Mouse (Mus musculus): ENCODE results near the gene Teddm3.

DNA sequence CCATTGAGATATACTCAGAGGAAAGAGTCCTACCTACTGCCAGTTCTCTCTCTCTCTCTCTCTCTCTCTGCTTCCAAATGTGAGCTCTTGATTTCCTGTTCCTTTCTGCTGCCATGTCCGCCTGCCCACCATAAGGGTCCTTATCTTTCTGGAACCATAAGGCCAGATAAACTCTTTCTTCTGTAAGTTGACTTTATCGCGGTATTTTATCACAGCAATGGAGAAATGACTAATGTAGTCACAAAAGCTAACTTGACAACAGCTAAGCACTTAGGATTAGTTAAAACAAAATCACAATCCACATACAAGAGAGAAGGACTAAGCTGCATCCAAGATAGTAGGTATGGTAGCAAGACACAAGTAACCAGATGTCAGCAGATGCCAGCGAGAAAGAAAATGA, 43.7 kb upstream of the Teddm3 start:
- TF ChIP-seq CTCF (IDR thresholded peaks at IDR 0.05; ENCODE audit: extremely low read depth, insufficient read length, insufficient replicate concordance, low read depth, low read length) (no peak), POLR2A (IDR thresholded peaks at IDR 0.05; ENCODE audit: low read depth, low read length) (no peak)

Data from small intestine, adult 2 months (tissue).